Mouse (Mus musculus): Measurements from ENCODE around the gene Dlg2.

Dlg2 gene

GRCm38 (mm10) chr7:91262031-91262951, 785.8 kb downstream of the Dlg2 start:
- DNase-seq (ENCODE audit: low spot score in 2 of 2), result peak in 1 of 2 experiments; percentile 47

- no peak for DNase-seq (ENCODE audit: low spot score in 2 of 2)
Measured at GRCm38 (mm10) chr7:91262998-91263397, 786.5 kb downstream of the Dlg2 start.

GRCm38 (mm10) chr7:91267764-91268163, 791.3 kb downstream of the Dlg2 start:
- no peak for DNase-seq (ENCODE audit: low spot score in 2 of 2)

- peak in 1 of 2 experiments; percentile 71 for DNase-seq (ENCODE audit: low spot score in 2 of 2)
Measured at GRCm38 (mm10) chr7:91284167-91284566, 807.7 kb downstream of the Dlg2 start.

- no peak for DNase-seq (ENCODE audit: low spot score in 2 of 2)
Measured at GRCm38 (mm10) chr7:91288324-91288723, 811.9 kb downstream of the Dlg2 start.

GRCm38 (mm10) chr7:91296127-91296526, 819.7 kb downstream of the Dlg2 start:
- DNase-seq (ENCODE audit: low spot score in 2 of 2), result peak; percentile 51 to 62

GRCm38 (mm10) chr7:91311177-91311576, 834.7 kb downstream of the Dlg2 start:
- DNase-seq (ENCODE audit: low spot score in 2 of 2), result no peak

GRCm38 (mm10) chr7:91345073-91345472, 868.6 kb downstream of the Dlg2 start:
- no peak for DNase-seq (ENCODE audit: low spot score in 2 of 2)

GRCm38 (mm10) chr7:91369821-91370321, 893.4 kb downstream of the Dlg2 start:
- DNase-seq (ENCODE audit: low spot score in 2 of 2), result peak; percentile 67 to 73

- DNase-seq (ENCODE audit: low spot score in 2 of 2), result no peak
Measured at GRCm38 (mm10) chr7:91382281-91382680, 905.8 kb downstream of the Dlg2 start.

GRCm38 (mm10) chr7:91383873-91384272, 907.4 kb downstream of the Dlg2 start:
- peak in 1 of 2 experiments; percentile 27 for DNase-seq (ENCODE audit: low spot score in 2 of 2)

- peak in 1 of 2 experiments; percentile 42 for DNase-seq (ENCODE audit: low spot score in 2 of 2)
Measured at GRCm38 (mm10) chr7:91389272-91389671, 912.8 kb downstream of the Dlg2 start.

GRCm38 (mm10) chr7:91397827-91398226, 921.4 kb downstream of the Dlg2 start:
- DNase-seq (ENCODE audit: low spot score in 2 of 2), result no peak

- DNase-seq (ENCODE audit: low spot score in 2 of 2), result peak in 1 of 2 experiments; percentile 54
Measured at GRCm38 (mm10) chr7:91412109-91412508, 935.6 kb downstream of the Dlg2 start.

GRCm38 (mm10) chr7:91414150-91414549, 937.7 kb downstream of the Dlg2 start:
- no peak for DNase-seq (ENCODE audit: low spot score in 2 of 2)

- peak; percentile 58 to 62 for DNase-seq (ENCODE audit: low spot score in 2 of 2)
Measured at GRCm38 (mm10) chr7:91414749-91415148, 938.3 kb downstream of the Dlg2 start.

GRCm38 (mm10) chr7:91420215-91420614, 943.7 kb downstream of the Dlg2 start:
- no peak for DNase-seq (ENCODE audit: low spot score in 2 of 2)

GRCm38 (mm10) chr7:91423784-91424183, 947.3 kb downstream of the Dlg2 start:
- no peak for DNase-seq (ENCODE audit: low spot score in 2 of 2)

GRCm38 (mm10) chr7:91429712-91430275, 953.3 kb downstream of the Dlg2 start:
- DNase-seq (ENCODE audit: low spot score in 2 of 2), result no peak

GRCm38 (mm10) chr7:91431594-91432240, 955.2 kb downstream of the Dlg2 start:
- DNase-seq (ENCODE audit: low spot score in 2 of 2), result peak in 1 of 2 experiments; percentile 67

GRCm38 (mm10) chr7:91432563-91432962, 956.1 kb downstream of the Dlg2 start:
- DNase-seq (ENCODE audit: low spot score in 2 of 2), result no peak

- DNase-seq (ENCODE audit: low spot score in 2 of 2), result no peak
Measured at GRCm38 (mm10) chr7:91434739-91435138, 958.3 kb downstream of the Dlg2 start.

Data from left cerebral cortex, adult 9 months (tissue).